Mouse (Mus musculus) MEL (cell line): Measurements from ENCODE around the gene Adamtsl5. TPM values are rescaled to one million over a fixed set of nuclear protein-coding genes. Genes with fewer than 3 reads are reported as not detected.

Experiments
- DNase-seq: peaks from one replicate; pipeline ENCODE4 v3.0.0; 2011; ENCODE audit warnings: low read depth, low spot score
- H3K27ac ChIP-seq: 2 replicates; pipeline ENCODE4 v1.5.1; 2012; ENCODE audit warnings: low read depth, mild to moderate bottlenecking, control low read depth, low read length, moderate library complexity; ENCODE audit not compliant: control insufficient read depth
- H3K27me3 ChIP-seq, 2 experiments: fragments of 150-350 bp in 1 of 2; sonication (generic) in 1 of 2; 2 replicates each; pipeline ENCODE4 v1.6.1; 2012; ENCODE audit warnings: low read length in 2 of 2, mild to moderate bottlenecking in 2 of 2, improper control_type of control experiment in 1 of 2, moderate library complexity in 1 of 2; ENCODE audit not compliant: insufficient read depth in 2 of 2, control insufficient read depth in 1 of 2
- H3K36me3 ChIP-seq, 2 experiments: 2 replicates each; pipeline ENCODE4 v1.6.1; 2012 to 2014; ENCODE audit warnings: low read length in 2 of 2, improper control_type of control experiment in 1 of 2, inconsistent platforms in 1 of 2, mild to moderate bottlenecking in 1 of 2; ENCODE audit not compliant: insufficient read depth in 2 of 2, control insufficient read depth in 1 of 2
- H3K4me1 ChIP-seq, 2 experiments: fragments of 150-350 bp in 1 of 2; sonication (generic) in 1 of 2; 2 replicates each; pipeline ENCODE4 v1.6.1; 2012; ENCODE audit warnings: low read length in 2 of 2, improper control_type of control experiment in 1 of 2, mild to moderate bottlenecking in 1 of 2; ENCODE audit not compliant: insufficient read depth in 2 of 2, control insufficient read depth in 1 of 2
- H3K4me3 ChIP-seq, 2 experiments: fragments of 150-350 bp in 1 of 2; sonication (generic) in 1 of 2; 2 replicates each; pipeline ENCODE4 v1.5.1; 2012; ENCODE audit warnings: low read depth in 2 of 2, low read length in 2 of 2, mild to moderate bottlenecking in 2 of 2, moderate library complexity in 2 of 2, control low read depth in 1 of 2, improper control_type of control experiment in 1 of 2; ENCODE audit not compliant: control insufficient read depth in 1 of 2, insufficient read depth in 1 of 2
- H3K79me2 ChIP-seq: 2 replicates; pipeline ENCODE4 v1.6.1; 2012; ENCODE audit warnings: mild to moderate bottlenecking, low read length, moderate library complexity; ENCODE audit not compliant: control insufficient read depth, poor library complexity, insufficient read depth
- H3K9ac ChIP-seq: 2 replicates; pipeline ENCODE4 v1.6.1; 2012; ENCODE audit warnings: low read depth, mild to moderate bottlenecking, control low read depth, low read length, moderate library complexity; ENCODE audit not compliant: control insufficient read depth, poor library complexity, severe bottlenecking
- H3K9me3 ChIP-seq: fragments of 150-350 bp; sonication (generic); replicated peaks from 2 replicates; pipeline ENCODE4 v1.6.1; 2012; ENCODE audit warnings: mild to moderate bottlenecking, low read length, improper control_type of control experiment, moderate library complexity; ENCODE audit not compliant: insufficient read depth
- BHLHE40 ChIP-seq: IDR thresholded peaks from 2 replicates; pipeline ENCODE4 v1.6.1; 2012; ENCODE audit warnings: low read depth, mild to moderate bottlenecking, inconsistent platforms, low read length, improper control_type of control experiment, borderline replicate concordance
- CHD2 ChIP-seq: IDR thresholded peaks from 2 replicates; pipeline ENCODE4 v1.6.1; 2011; ENCODE audit warnings: low read length, improper control_type of control experiment
- ELF1 ChIP-seq: IDR thresholded peaks from 2 replicates; pipeline ENCODE4 v1.6.1; 2014; ENCODE audit warnings: low read depth, mild to moderate bottlenecking, inconsistent platforms, low read length, improper control_type of control experiment, moderate library complexity
- HCFC1 ChIP-seq: IDR thresholded peaks from 2 replicates; pipeline ENCODE4 v1.6.1; 2012; ENCODE audit warnings: low read depth, mild to moderate bottlenecking, inconsistent platforms, low read length, improper control_type of control experiment, moderate library complexity
- MAX ChIP-seq: IDR thresholded peaks from 2 replicates; pipeline ENCODE4 v1.6.1; 2011; ENCODE audit warnings: low read length, improper control_type of control experiment
- MEF2A ChIP-seq: IDR thresholded peaks from 2 replicates; pipeline ENCODE4 v1.6.1; 2014; ENCODE audit warnings: low read depth, mild to moderate bottlenecking, inconsistent platforms, low read length, improper control_type of control experiment; ENCODE audit not compliant: poor library complexity, insufficient replicate concordance, severe bottlenecking; ENCODE audit errors: extremely low read depth
- NELFE ChIP-seq: IDR thresholded peaks from 2 replicates; pipeline ENCODE4 v1.6.1; 2011; ENCODE audit warnings: low read depth, low read length, improper control_type of control experiment
- NRF1 ChIP-seq: IDR thresholded peaks from 2 replicates; pipeline ENCODE4 v1.6.1; 2014; ENCODE audit warnings: low read depth, mild to moderate bottlenecking, inconsistent platforms, low read length, improper control_type of control experiment, moderate library complexity; ENCODE audit not compliant: poor library complexity, insufficient read depth, severe bottlenecking
- POLR2A ChIP-seq, 2 experiments: IDR thresholded peaks; 2 replicates each; pipeline ENCODE4 v1.6.1; 2011 to 2012; ENCODE audit warnings: low read length in 2 of 2, mild to moderate bottlenecking in 2 of 2, control low read depth in 1 of 2, improper control_type of control experiment in 1 of 2, low read depth in 1 of 2, moderate library complexity in 1 of 2; ENCODE audit not compliant: control insufficient read depth in 1 of 2, insufficient read depth in 1 of 2, poor library complexity in 1 of 2
- POLR2AphosphoS2 ChIP-seq: IDR thresholded peaks from 2 replicates; pipeline ENCODE4 v1.6.1; 2011; ENCODE audit warnings: low read length, improper control_type of control experiment
- POLR2AphosphoS5 ChIP-seq: IDR thresholded peaks from 2 replicates; pipeline ENCODE4 v1.6.1; 2012; ENCODE audit warnings: low read depth, borderline replicate concordance, mild to moderate bottlenecking, inconsistent platforms, low read length, moderate library complexity, mixed read lengths
- SIN3A ChIP-seq: IDR thresholded peaks from 2 replicates; pipeline ENCODE4 v1.6.1; 2012; ENCODE audit warnings: low read length, improper control_type of control experiment, inconsistent platforms
- UBTF ChIP-seq: IDR thresholded peaks from 2 replicates; pipeline ENCODE4 v1.6.1; 2012; ENCODE audit warnings: low read depth, mild to moderate bottlenecking, inconsistent platforms, low read length, improper control_type of control experiment, moderate library complexity, borderline replicate concordance; ENCODE audit not compliant: insufficient read depth
- USF2 ChIP-seq, 2 experiments: IDR thresholded peaks; 2 replicates each; pipeline ENCODE4 v1.6.1; 2011 to 2012; ENCODE audit warnings: improper control_type of control experiment in 2 of 2, low read length in 2 of 2, borderline replicate concordance in 1 of 2, inconsistent platforms in 1 of 2, low read depth in 1 of 2, mild to moderate bottlenecking in 1 of 2; ENCODE audit not compliant: insufficient read depth in 1 of 2
- ZNF384 ChIP-seq: IDR thresholded peaks from 2 replicates; pipeline ENCODE4 v1.6.1; 2012; ENCODE audit warnings: low read depth, mild to moderate bottlenecking, inconsistent platforms, low read length, improper control_type of control experiment
- polyA plus RNA-seq, 2 experiments: library from polyadenylated mRNA; stranded (reverse) in 1 of 2; unstranded in 1 of 2; fragments of >175 nt in 1 of 2; fragments of >200 nt in 1 of 2; gene quantifications; 2 replicates each; pipeline versions ENCODE4 v1.2.1 to v1.2.4; 2012; ENCODE audit warnings: low replicate concordance in 2 of 2, low read depth in 1 of 2; ENCODE audit not compliant: insufficient read length in 2 of 2, insufficient read depth in 1 of 2, missing spikeins in 1 of 2
- total RNA-seq: library from RNA; depleted of rRNA; stranded (reverse); fragments of 300-350 nt; gene quantifications from 2 replicates; pipeline ENCODE4 v1.2.3, GENCODE M21; 2012

Adamtsl5 gene
- total and polyA plus RNA-seq, 3 experiments = 3.9 to 16.5 TPM; not detected in 1

GRCm38 (mm10) chr10:80387522-80387959, 39.3 kb upstream of the Adamtsl5 start, which contains the start of gene Mex3d (continued):
- peak; percentile 53 for TF ChIP-seq SIN3A
- peak; percentile 73 to 76; a peak in 3 of 4 replicates for TF ChIP-seq POLR2A (IDR thresholded peaks at IDR 0.05; ENCODE audit: control insufficient read depth in 1 of 2, insufficient read depth in 1 of 2, low read depth in 1 of 2, low read length in 2 of 2, poor library complexity in 1 of 2)
- 0 out of 4 replicates have a peak, but pooled peaks of 1 of the 2 experiments have one; percentile 49 for TF ChIP-seq USF2 (IDR thresholded peaks at IDR 0.05; ENCODE audit: borderline replicate concordance in 1 of 2, insufficient read depth in 1 of 2, low read depth in 1 of 2, low read length in 2 of 2)
- 0 out of 2 replicates have a peak, but pooled peaks have one; percentile 43 for TF ChIP-seq POLR2AphosphoS2
- TF ChIP-seq BHLHE40 = peak; percentile 98
- TF ChIP-seq NELFE = peak; percentile 74
- no peak for TF ChIP-seq POLR2AphosphoS5
- no peak for TF ChIP-seq MEF2A
- no peak for TF ChIP-seq ELF1
- TF ChIP-seq UBTF = no peak
- 0 out of 2 replicates have a peak, but pooled peaks have one; percentile 43 for TF ChIP-seq HCFC1
- no peak for TF ChIP-seq ZNF384
- peak; percentile 80 for TF ChIP-seq NRF1
- TF ChIP-seq CHD2 = no peak

GRCm38 (mm10) chr10:80386735-80387471, 38.7 kb upstream of the Adamtsl5 start:
- Histone ChIP-seq H3K79me2 (peaks cover 17% of the 10 kb centered on the region), H3K27ac (no peak overlapping the region), H3K4me1 (peaks cover 9 to 39% of the 10 kb centered on the region in 2 experiments), H3K27me3 (no peaks in the 10 kb centered on the region), H3K4me3 (peak overlapping the region; percentile 34 to 69), H3K9ac (peak overlapping the region; percentile 62), H3K36me3 (peaks cover 0 to 22% of the 10 kb centered on the region in 2 experiments; a peak in 2 of 4 replicates), H3K9me3 (no peaks in the 10 kb centered on the region)
- TF ChIP-seq SIN3A = peak; percentile 45; the same call in 1 of the 2 replicates
- TF ChIP-seq MAX = peak; percentile 45; the same call in 1 of the 2 replicates
- no peak for TF ChIP-seq UBTF
- TF ChIP-seq NRF1 = no peak
- TF ChIP-seq POLR2A (IDR thresholded peaks at IDR 0.05; ENCODE audit: control insufficient read depth in 1 of 2, insufficient read depth in 1 of 2, low read depth in 1 of 2, low read length in 2 of 2, poor library complexity in 1 of 2) = peak in 1 of 2 experiments; percentile 18; a peak in 1 of 4 replicates
- peak; percentile 47 for DNase-seq
